Mouse (Mus musculus): ENCODE results near the gene Dock9. TPM values are rescaled to one million over a fixed set of nuclear protein-coding genes. Genes with fewer than 3 reads are reported as not detected.

Gene Dock9
- polyA plus RNA-seq, 1 experiment from 2014 or later: 4.4 TPM

DNA sequence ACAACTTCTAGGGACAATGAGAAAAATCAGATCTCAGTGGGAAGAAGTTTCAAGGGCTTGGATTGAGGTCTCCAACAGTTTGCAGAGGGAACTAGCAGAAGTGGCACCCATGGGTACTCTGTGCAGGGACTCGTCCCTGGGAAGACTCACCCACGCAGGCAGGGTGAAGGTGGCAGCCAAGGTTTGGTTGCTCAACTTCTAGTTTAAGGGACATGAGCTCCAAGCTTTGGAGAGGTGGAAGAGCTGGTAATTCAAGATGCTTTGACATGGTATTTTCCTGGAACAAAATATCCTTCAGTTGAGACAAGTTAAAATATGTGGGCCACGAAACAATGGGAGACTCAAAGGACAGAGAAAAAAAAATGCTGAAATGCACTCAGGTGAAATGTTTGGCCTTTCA is 263.1 kb downstream of the Dock9 start:
- Histone ChIP-seq H3K4me3 (no peak overlapping the region), H3K27me3 (no peaks in the 10 kb centered on the region), H3K9ac (no peak overlapping the region), H3K9me3 (replicated peaks) (no peaks in the 10 kb centered on the region), H3K27ac (no peak overlapping the region), H3K4me1 (replicated peaks) (no peaks in the 10 kb centered on the region), H3K36me3 (no peaks in the 10 kb centered on the region), H3K4me2 (no peak overlapping the region)
- 80% methylated on average over 3 of the region's 3 CpGs for WGBS
- ATAC-seq (replicated peaks; ENCODE audit: insufficient number of reproducible peaks, insufficient read depth, low FRiP score, low read depth): no peak

DNA sequence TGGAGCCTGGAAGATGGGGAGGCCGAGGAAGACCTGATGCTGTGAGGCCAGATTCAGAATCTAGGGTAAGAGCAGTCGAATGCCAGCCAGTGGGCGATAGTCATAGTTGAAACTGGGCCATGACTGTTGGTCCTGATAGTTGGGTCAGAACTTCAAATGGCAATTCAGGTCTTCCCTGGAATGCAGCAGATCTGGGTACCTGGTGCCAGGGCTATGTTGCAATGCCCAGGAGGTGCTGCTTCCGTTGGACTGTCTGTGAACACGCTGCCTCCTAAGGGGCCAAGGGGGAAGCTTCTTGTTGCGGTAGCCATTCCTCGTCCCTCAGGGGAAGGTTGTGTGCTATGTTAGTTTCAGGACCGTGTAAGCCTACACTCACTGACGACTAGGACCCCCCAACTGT is 266.8 kb downstream of the Dock9 start:
- WGBS: 77% methylated on average over 9 of the region's 9 CpGs
- Histone ChIP-seq H3K9me3 (replicated peaks) (no peaks in the 10 kb centered on the region), H3K4me2 (no peak overlapping the region), H3K4me3 (no peak overlapping the region), H3K27ac (no peak overlapping the region), H3K9ac (no peak overlapping the region), H3K27me3 (no peaks in the 10 kb centered on the region), H3K4me1 (replicated peaks) (no peaks in the 10 kb centered on the region), H3K36me3 (no peaks in the 10 kb centered on the region)
- no peak for ATAC-seq (replicated peaks; ENCODE audit: insufficient number of reproducible peaks, insufficient read depth, low FRiP score, low read depth)

DNA sequence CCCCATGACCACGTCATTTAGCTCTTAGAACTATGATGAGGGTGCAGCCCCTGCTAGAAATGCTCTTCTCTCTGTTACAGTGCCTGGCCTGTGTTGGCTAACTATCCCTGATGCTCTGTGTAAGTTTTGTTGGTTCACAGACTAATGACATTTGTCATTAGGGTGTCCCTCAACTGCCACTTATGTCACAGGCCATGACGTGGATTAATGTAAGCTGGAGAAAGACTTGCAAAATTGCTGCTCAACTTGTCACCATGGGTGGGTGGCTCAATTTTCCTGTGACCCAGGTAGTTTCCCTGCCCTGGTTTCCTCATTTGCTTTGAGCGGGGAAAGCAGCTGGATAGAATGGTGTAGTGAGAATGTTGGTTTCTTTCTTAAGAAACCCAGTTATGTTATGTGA is 269.8 kb downstream of the Dock9 start:
- no peak for ATAC-seq (replicated peaks; ENCODE audit: insufficient number of reproducible peaks, insufficient read depth, low FRiP score, low read depth)
- H3K27me3 ChIP-seq: no peaks in the 10 kb centered on the region
- H3K4me2 ChIP-seq: no peak overlapping the region
- no peaks in the 10 kb centered on the region for H3K9me3 ChIP-seq (replicated peaks)
- H3K27ac ChIP-seq: no peak overlapping the region
- no peak overlapping the region for H3K9ac ChIP-seq
- 77% methylated on average over 3 of the region's 3 CpGs for WGBS
- no peaks in the 10 kb centered on the region for H3K4me1 ChIP-seq (replicated peaks)
- no peaks in the 10 kb centered on the region for H3K36me3 ChIP-seq
- H3K4me3 ChIP-seq: no peak overlapping the region

DNA sequence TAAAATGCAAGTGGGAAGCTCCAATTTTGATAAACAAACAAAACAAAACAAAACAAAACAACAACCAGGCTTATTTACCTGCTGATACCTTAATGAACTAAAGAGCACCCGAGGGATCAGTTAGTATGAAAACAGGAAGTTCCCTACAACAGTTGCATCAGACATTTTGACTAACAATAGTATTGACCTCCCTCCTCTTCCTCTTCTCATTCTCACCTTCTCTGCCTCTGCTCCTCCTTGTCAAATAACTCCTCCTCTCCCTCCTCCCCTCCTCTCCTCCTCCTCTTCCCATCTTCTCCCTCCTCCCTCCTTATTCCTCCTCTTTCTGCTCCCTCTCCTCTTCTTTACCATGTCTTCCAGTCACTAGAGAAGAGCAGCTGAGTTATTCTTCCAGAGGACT is 270.4 kb downstream of the Dock9 start:
- no peak overlapping the region for H3K4me2 ChIP-seq
- H3K27ac ChIP-seq: no peak overlapping the region
- H3K9me3 ChIP-seq (replicated peaks): no peaks in the 10 kb centered on the region
- no peak overlapping the region for H3K4me3 ChIP-seq
- no peak for ATAC-seq (replicated peaks; ENCODE audit: insufficient number of reproducible peaks, insufficient read depth, low FRiP score, low read depth)
- H3K4me1 ChIP-seq (replicated peaks): no peaks in the 10 kb centered on the region; the same call in 1 of the 2 replicates
- 47% methylated on average over 1 of the region's 1 CpGs for WGBS
- H3K36me3 ChIP-seq: no peaks in the 10 kb centered on the region
- no peak overlapping the region for H3K9ac ChIP-seq
- H3K27me3 ChIP-seq: no peaks in the 10 kb centered on the region

DNA sequence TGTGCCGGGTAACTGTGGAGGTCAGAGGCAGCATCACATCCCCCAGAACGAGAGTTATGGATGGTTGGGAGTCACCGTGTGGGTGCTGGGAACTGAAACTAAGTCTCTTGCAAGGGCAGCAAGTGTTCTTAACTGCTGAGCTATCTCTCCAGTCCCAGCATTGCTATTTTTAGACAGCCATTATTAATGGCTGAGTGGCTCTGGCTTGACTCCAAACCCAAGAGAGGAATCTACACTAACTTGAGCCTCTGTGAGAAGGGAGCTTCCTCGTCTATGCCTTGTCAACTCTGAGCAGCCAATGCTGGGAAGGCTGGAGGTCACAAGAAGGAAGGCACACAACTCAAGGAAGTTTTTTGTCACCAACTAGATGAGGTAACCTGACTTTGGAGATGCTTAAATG is 275.9 kb downstream of the Dock9 start:
- H3K4me2 ChIP-seq: peak overlapping the region; percentile 3; the same call in 1 of the 2 replicates
- 35% methylated on average over 4 of the region's 4 CpGs for WGBS
- H3K27ac ChIP-seq: peak overlapping the region; percentile 56
- peaks cover 12% of the 10 kb centered on the region for H3K4me1 ChIP-seq (replicated peaks)
- H3K9me3 ChIP-seq (replicated peaks): no peaks in the 10 kb centered on the region
- H3K36me3 ChIP-seq: no peaks in the 10 kb centered on the region
- no peak overlapping the region for H3K4me3 ChIP-seq
- peak; percentile 75 for ATAC-seq (replicated peaks; ENCODE audit: insufficient number of reproducible peaks, insufficient read depth, low FRiP score, low read depth)
- no peak overlapping the region for H3K9ac ChIP-seq
- no peaks in the 10 kb centered on the region for H3K27me3 ChIP-seq

DNA sequence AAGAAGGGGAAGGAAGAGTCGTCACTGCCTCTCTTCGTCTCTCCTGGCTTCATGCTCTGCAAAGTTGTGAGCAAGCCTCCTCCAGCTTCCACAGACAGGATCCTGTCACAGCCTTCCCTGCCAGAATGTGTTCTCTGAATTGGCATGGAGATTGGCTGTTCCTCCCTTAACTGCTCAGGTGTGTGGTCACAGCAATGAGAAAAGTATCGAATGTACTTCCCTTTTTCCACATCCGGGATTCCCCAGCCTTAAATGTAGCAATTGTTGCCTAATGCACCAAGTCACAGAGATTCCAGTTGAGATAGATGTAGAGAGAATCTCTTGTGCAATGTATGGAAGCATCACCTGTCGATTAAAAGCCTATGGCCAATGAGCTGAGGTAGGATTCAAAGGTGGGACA is 280.8 kb downstream of the Dock9 start:
- no peak overlapping the region for H3K9ac ChIP-seq
- peaks cover 9% of the 10 kb centered on the region for H3K4me1 ChIP-seq (replicated peaks)
- no peak for ATAC-seq (replicated peaks; ENCODE audit: insufficient number of reproducible peaks, insufficient read depth, low FRiP score, low read depth)
- WGBS: 74% methylated on average over 5 of the region's 5 CpGs
- no peaks in the 10 kb centered on the region for H3K27me3 ChIP-seq
- H3K4me3 ChIP-seq: no peak overlapping the region
- no peaks in the 10 kb centered on the region for H3K9me3 ChIP-seq (replicated peaks)
- H3K27ac ChIP-seq: no peak overlapping the region
- H3K4me2 ChIP-seq: no peak overlapping the region
- H3K36me3 ChIP-seq: no peaks in the 10 kb centered on the region

DNA sequence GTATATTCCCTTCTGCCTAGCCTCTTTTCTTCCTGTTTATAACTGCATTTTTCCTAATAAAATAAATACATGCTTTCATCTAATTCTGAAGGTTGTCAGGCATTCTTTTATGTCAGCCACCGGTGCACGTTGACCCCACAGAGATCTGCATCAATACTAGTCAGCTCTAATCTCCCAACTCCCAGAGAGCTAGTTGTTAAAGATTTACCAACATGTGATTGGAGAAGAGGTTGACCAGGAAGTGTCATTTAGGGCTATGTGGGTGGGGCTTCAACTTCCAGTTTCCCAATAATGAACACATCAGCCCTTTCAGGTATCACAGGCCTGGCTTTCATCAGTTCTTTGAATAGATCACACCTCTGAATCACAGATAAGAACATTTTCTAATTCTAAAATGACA is 288.7 kb downstream of the Dock9 start:
- no peaks in the 10 kb centered on the region for H3K9me3 ChIP-seq (replicated peaks)
- peaks cover 11% of the 10 kb centered on the region; the same call in 1 of the 2 replicates for H3K4me1 ChIP-seq (replicated peaks)
- no peaks in the 10 kb centered on the region for H3K36me3 ChIP-seq
- H3K27me3 ChIP-seq: peaks cover 24% of the 10 kb centered on the region
- no peak for ATAC-seq (replicated peaks; ENCODE audit: insufficient number of reproducible peaks, insufficient read depth, low FRiP score, low read depth)
- H3K9ac ChIP-seq: no peak overlapping the region
- H3K4me2 ChIP-seq: no peak overlapping the region
- no peak overlapping the region for H3K27ac ChIP-seq
- no peak overlapping the region for H3K4me3 ChIP-seq
- WGBS: 79% methylated on average over 2 of the region's 2 CpGs

DNA sequence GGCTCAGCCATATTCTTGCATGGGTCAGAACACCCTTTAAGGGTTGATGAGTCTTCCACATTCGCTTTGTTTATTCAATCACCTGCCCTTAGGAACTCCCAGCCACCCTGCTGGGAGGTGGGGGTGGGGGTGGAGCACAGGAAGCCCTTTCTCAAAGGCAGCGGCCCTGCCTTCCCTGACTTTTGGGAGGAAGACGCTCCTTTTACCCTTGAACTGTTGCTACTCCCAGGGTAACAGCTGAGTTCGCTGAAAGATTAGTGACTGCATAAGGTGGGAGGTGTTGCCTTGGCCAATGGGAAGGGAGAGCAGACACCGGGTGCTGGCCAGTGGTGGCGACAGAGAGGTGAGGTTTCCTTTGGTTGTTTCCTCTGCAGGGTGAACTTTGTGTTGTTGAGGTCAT is 291.3 kb downstream of the Dock9 start:
- Histone ChIP-seq H3K9me3 (replicated peaks) (no peaks in the 10 kb centered on the region), H3K9ac (no peak overlapping the region), H3K4me3 (no peak overlapping the region), H3K27me3 (peaks cover 30% of the 10 kb centered on the region), H3K27ac (no peak overlapping the region), H3K4me2 (no peak overlapping the region), H3K36me3 (no peaks in the 10 kb centered on the region), H3K4me1 (replicated peaks) (peaks cover 11% of the 10 kb centered on the region; the same call in 1 of the 2 replicates)
- WGBS: 16% methylated on average over 6 of the region's 6 CpGs
- no peak for ATAC-seq (replicated peaks; ENCODE audit: insufficient number of reproducible peaks, insufficient read depth, low FRiP score, low read depth)

DNA sequence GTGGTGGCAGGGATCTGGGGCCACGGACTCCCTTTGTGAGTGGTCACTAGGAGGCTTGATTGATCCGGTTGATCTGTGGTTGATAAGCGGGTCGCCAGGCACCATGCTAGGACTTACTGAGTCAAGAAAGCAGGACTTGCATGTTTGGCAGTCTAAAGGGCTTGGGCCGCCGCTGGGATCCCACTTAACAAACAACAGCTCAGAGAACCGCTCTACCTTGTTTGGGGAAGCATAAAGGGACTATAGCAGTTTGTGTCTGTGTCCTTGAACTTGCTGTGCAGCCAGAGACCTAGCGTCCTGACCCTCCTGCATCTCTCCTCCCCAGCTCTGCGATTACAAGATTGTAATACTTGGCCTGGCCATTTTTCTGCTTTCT is 292.2 kb downstream of the Dock9 start:
- H3K4me2 ChIP-seq: peak overlapping the region; percentile 61; the same call in 1 of the 2 replicates
- ATAC-seq (replicated peaks; ENCODE audit: insufficient number of reproducible peaks, insufficient read depth, low FRiP score, low read depth): no peak
- 36% methylated on average over 9 of the region's 9 CpGs for WGBS

DNA sequence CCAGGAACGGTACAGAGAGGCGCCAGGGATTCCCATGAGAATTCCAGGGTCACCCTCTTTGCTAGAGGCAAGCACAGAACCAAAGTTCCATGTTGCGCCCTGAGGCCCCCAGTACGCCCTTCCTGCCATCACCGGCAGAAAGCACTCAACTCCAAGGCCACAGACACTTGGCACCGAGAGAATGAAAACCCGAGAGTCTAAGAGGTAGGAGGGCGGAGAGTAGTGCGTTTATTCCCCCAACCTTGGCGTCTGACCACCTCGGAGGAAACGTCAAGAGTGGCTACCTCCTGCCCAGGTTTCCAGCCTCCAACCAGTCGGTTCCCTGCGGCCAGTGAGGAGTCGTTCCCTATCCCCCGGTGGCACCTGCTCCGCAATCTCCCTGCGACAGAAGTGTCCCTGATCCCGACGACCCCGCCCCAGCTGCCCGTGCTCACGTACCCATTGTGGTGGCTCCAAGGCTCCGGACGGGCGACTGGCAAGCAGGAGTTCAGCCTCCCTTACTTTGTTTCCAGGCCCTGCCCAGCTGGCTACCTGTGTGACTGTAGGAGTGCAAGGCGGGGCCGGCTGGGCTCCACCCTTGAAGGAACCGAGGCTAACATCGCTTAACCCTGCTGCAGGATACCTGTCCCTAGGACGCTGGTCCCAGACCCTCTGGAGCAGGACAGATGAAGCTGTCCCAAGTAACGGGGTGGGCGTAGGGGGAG is 292.7 kb downstream of the Dock9 start, which contains the start of gene Slc15a1:
Gene Slc15a1 (minus strand): TSS at position 472 of the 704 bp plus-strand sequence.
- ATAC-seq (replicated peaks; ENCODE audit: insufficient number of reproducible peaks, insufficient read depth, low FRiP score, low read depth): no peak
- 10% methylated on average over 33 of the region's 33 CpGs for WGBS
- Histone ChIP-seq H3K27me3 (peaks cover 30% of the 10 kb centered on the region), H3K4me2 (peak within 1 kb of the TSS; percentile 61), H3K27ac (no peak within 1 kb of the TSS), H3K4me1 (replicated peaks) (peaks cover 11% of the 10 kb centered on the region; the same call in 1 of the 2 replicates), H3K36me3 (no peaks in the 10 kb centered on the region), H3K4me3 (peak within 1 kb of the TSS; percentile 34), H3K9ac (no peak within 1 kb of the TSS), H3K9me3 (replicated peaks) (no peaks in the 10 kb centered on the region)

More for the DNA sequence above, 292.2 kb downstream of the Dock9 start:
- Histone ChIP-seq H3K9ac (no peak overlapping the region), H3K27me3 (peaks cover 30% of the 10 kb centered on the region), H3K36me3 (no peaks in the 10 kb centered on the region), H3K27ac (no peak overlapping the region), H3K4me1 (replicated peaks) (peaks cover 11% of the 10 kb centered on the region; the same call in 1 of the 2 replicates), H3K4me3 (peak overlapping the region; percentile 34), H3K9me3 (replicated peaks) (no peaks in the 10 kb centered on the region)

DNA sequence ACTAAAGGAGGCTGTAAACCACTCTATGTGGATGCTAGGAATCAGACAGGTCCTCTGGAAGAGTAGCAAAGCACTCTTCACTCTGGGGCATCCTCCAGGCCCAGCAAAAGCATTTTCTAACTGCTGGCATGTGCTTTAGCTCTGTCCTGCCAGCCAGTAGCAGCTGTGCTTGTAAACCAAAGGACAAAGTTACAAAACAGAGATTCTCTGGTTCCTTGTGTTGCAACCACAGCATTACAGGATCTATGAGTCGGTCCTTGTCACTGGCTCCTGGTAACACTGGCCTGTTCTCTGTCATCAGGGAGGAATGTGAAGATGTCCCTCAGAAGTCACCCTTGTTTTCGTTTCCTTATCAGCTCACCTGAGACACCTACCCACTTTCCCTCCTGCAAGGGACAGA is 297.1 kb downstream of the Dock9 start:
- H3K4me3 ChIP-seq: no peak overlapping the region
- ATAC-seq (replicated peaks; ENCODE audit: insufficient number of reproducible peaks, insufficient read depth, low FRiP score, low read depth): no peak
- H3K27me3 ChIP-seq: peaks cover 23% of the 10 kb centered on the region
- H3K9ac ChIP-seq: no peak overlapping the region
- 37% methylated on average over 2 of the region's 2 CpGs for WGBS
- H3K4me1 ChIP-seq (replicated peaks): peaks cover 7% of the 10 kb centered on the region; the same call in 1 of the 2 replicates
- no peak overlapping the region for H3K4me2 ChIP-seq
- H3K36me3 ChIP-seq: no peaks in the 10 kb centered on the region
- H3K9me3 ChIP-seq (replicated peaks): no peaks in the 10 kb centered on the region
- H3K27ac ChIP-seq: no peak overlapping the region

DNA sequence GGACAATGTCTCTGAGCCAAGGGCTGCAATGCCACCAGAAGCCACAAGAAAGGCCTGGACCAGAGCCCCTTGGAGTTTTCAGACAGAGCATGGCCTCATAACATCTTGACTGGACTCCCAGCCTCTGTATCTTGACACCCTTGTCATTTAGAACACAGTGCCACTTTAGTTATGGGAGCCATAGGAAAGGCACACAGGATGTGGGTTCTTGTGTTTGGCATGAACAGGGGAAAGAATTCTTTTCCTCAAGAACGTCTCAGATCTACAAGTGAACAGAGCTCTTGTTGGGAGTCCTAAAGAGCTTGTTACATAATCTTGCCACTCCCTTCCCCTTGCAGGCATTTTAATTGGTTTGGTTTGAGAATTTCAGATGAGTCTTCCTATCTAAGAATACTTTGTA is 297.9 kb downstream of the Dock9 start:
- H3K4me2 ChIP-seq: no peak overlapping the region
- H3K4me1 ChIP-seq (replicated peaks): peaks cover 2% of the 10 kb centered on the region; the same call in 1 of the 2 replicates
- H3K4me3 ChIP-seq: no peak overlapping the region
- H3K9ac ChIP-seq: no peak overlapping the region
- 30% methylated on average over 1 of the region's 1 CpGs for WGBS
- H3K27me3 ChIP-seq: peaks cover 15% of the 10 kb centered on the region
- no peak for ATAC-seq (replicated peaks; ENCODE audit: insufficient number of reproducible peaks, insufficient read depth, low FRiP score, low read depth)
- no peak overlapping the region for H3K27ac ChIP-seq
- H3K36me3 ChIP-seq: no peaks in the 10 kb centered on the region
- no peaks in the 10 kb centered on the region for H3K9me3 ChIP-seq (replicated peaks)

Measured in heart, embryonic 15.5 days (tissue).